Mouse (Mus musculus) liver, postnatal 0 days (tissue): ENCODE measurements around the gene Lrfn4.

Experiments
- CTCF ChIP-seq: sonication (generic); IDR thresholded peaks from 2 replicates; pipeline ENCODE4 v1.5.1; 2016; ENCODE audit warnings: antibody characterized with exemption, low read depth
- EP300 ChIP-seq: IDR thresholded peaks from 2 replicates; pipeline ENCODE4 v1.6.1; 2016; ENCODE audit warnings: antibody characterized with exemption, low read depth, mild to moderate bottlenecking

- TF ChIP-seq EP300 (no peak), CTCF (no peak)
Measured at GRCm38 (mm10) chr19:4608511-4608910, 7.0 kb downstream of the Lrfn4 start.
